Mouse (Mus musculus) ES-Bruce4 (cell line): Measurements from ENCODE around the gene Knop1.

Source experiments
- CTCF ChIP-seq: IDR thresholded peaks from one replicate; pipeline ENCODE4 v1.8.1; 2011; ENCODE audit warnings: low read depth, low read length
- POLR2A ChIP-seq: IDR thresholded peaks from one replicate; pipeline ENCODE4 v1.8.1; 2011; ENCODE audit warnings: low read length; ENCODE audit not compliant: insufficient read depth

DNA sequence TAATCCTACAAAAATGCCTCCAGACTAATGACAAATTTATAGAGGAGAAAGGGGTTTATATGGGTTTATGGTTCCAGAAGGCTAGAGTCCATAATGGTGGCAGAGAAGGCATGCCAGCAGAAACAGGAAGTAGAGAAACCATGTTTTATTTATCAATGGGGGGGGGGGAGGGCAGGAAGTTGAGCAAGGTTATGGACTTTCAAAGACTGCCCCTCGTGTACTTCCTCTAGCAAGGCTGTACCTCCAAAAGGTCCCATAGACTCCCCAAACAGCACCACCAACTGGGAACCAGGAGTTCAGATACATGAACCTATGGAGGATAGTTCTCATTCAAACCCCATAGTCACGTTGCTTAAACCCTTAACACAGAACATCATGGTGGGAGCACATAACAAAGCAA is 9.3 kb upstream of the Knop1 start:
- TF ChIP-seq POLR2A = no peak
- TF ChIP-seq CTCF = no peak
